Mouse (Mus musculus): Measurements from ENCODE around the gene Upk1a. TPM values are rescaled to one million over a fixed set of nuclear protein-coding genes. Genes with fewer than 3 reads are reported as not detected.

Gene Upk1a
- total and polyA plus RNA-seq, 3 experiments: 0.54 to 1.6 TPM; not detected in 1

- Histone ChIP-seq H3K4me1 (ENCODE audit: control insufficient read depth in 1 of 2, insufficient read depth in 2 of 2, low read length in 2 of 2) (peaks cover 0 to 3% of the 10 kb centered on the region in 2 experiments; a peak in 2 of 4 replicates), H3K36me3 (ENCODE audit: control insufficient read depth in 1 of 2, insufficient read depth in 2 of 2, low read length in 2 of 2) (peaks cover 5 to 14% of the 10 kb centered on the region in 2 experiments), H3K9ac (ENCODE audit: control insufficient read depth, low read depth, low read length, poor library complexity, severe bottlenecking) (no peak overlapping the region), H3K27me3 (ENCODE audit: control insufficient read depth in 1 of 2, insufficient read depth in 2 of 2, low read length in 2 of 2) (no peaks in the 10 kb centered on the region), H3K9me3 (replicated peaks; ENCODE audit: insufficient read depth, low read length) (no peaks in the 10 kb centered on the region), H3K79me2 (ENCODE audit: control insufficient read depth, insufficient read depth, low read length, poor library complexity) (peaks cover 3% of the 10 kb centered on the region), H3K27ac (ENCODE audit: control insufficient read depth, low read depth, low read length) (no peak overlapping the region), H3K4me3 (ENCODE audit: control insufficient read depth in 1 of 2, insufficient read depth in 1 of 2, low read depth in 2 of 2, low read length in 2 of 2) (no peak overlapping the region)
- TF ChIP-seq ZMIZ1 (IDR thresholded peaks at IDR 0.05; ENCODE audit: low read depth, low read length): no peak
- TF ChIP-seq TCF12 (IDR thresholded peaks at IDR 0.05; ENCODE audit: low read depth, low read length): no peak
- peak in 2 of 3 experiments; percentile 8 to 23; a peak in 2 of 6 replicates for TF ChIP-seq CTCF (IDR thresholded peaks at IDR 0.05 in 2 of 3, conservative IDR thresholded peaks at IDR 0.05 in 1 of 3; ENCODE audit: control insufficient read depth in 1 of 3, insufficient read depth in 1 of 3, low read depth in 2 of 3, low read length in 3 of 3, poor library complexity in 1 of 3, severe bottlenecking in 1 of 3)
- no peak for TF ChIP-seq TBP (IDR thresholded peaks at IDR 0.05; ENCODE audit: low read depth, low read length)
- DNase-seq (ENCODE audit: low read depth, low spot score): peak; percentile 28
Observed at GRCm38 (mm10) chr7:30619202-30619601, 6.6 kb upstream of the Upk1a start.

DNA sequence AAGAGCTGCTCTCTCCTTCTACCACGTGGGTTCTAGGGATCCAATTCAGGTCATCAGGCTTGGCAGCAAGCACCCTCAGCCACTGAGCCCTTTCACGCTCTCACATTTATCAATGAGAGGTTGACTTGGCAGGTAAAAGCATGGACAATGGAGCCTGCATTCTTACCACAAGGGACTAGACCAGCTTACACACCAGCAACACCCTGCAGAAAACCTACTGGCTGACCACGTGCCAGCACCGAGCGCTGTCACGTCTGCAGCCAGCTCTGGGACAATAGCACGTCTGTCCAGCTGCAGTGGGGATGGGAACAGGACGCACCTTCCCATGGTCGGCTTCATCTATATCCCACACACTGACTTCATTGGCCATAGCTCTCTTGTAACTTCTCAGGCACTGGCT is 6.0 kb upstream of the Upk1a start:
- Histone ChIP-seq H3K9me3 (replicated peaks; ENCODE audit: insufficient read depth, low read length) (no peaks in the 10 kb centered on the region), H3K36me3 (ENCODE audit: control insufficient read depth in 1 of 2, insufficient read depth in 2 of 2, low read length in 2 of 2) (peaks cover 4 to 12% of the 10 kb centered on the region in 2 experiments), H3K4me1 (ENCODE audit: control insufficient read depth in 1 of 2, insufficient read depth in 2 of 2, low read length in 2 of 2) (peaks cover 0 to 3% of the 10 kb centered on the region in 2 experiments; a peak in 2 of 4 replicates), H3K27ac (ENCODE audit: control insufficient read depth, low read depth, low read length) (no peak overlapping the region), H3K79me2 (ENCODE audit: control insufficient read depth, insufficient read depth, low read length, poor library complexity) (peaks cover 3% of the 10 kb centered on the region; the same call in 1 of the 2 replicates), H3K4me3 (ENCODE audit: control insufficient read depth in 1 of 2, insufficient read depth in 1 of 2, low read depth in 2 of 2, low read length in 2 of 2) (no peak overlapping the region), H3K27me3 (ENCODE audit: control insufficient read depth in 1 of 2, insufficient read depth in 2 of 2, low read length in 2 of 2) (no peaks in the 10 kb centered on the region), H3K9ac (ENCODE audit: control insufficient read depth, low read depth, low read length, poor library complexity, severe bottlenecking) (no peak overlapping the region)
- no peak for TF ChIP-seq CHD1 (IDR thresholded peaks at IDR 0.05; ENCODE audit: low read depth, low read length)
- TF ChIP-seq KAT2A (conservative IDR thresholded peaks at IDR 0.05; ENCODE audit: low read depth, low read length): no peak
- no peak for TF ChIP-seq ZC3H11A (IDR thresholded peaks at IDR 0.05; ENCODE audit: low read depth, low read length)
- no peak for TF ChIP-seq BHLHE40 (IDR thresholded peaks at IDR 0.05; ENCODE audit: borderline replicate concordance, low read depth, low read length)
- no peak for TF ChIP-seq E2F4 (IDR thresholded peaks at IDR 0.05; ENCODE audit: borderline replicate concordance, low read depth, low read length)
- no peak for TF ChIP-seq ELF1 (IDR thresholded peaks at IDR 0.05; ENCODE audit: low read depth, low read length)
- no peak for TF ChIP-seq MYC (IDR thresholded peaks at IDR 0.05; ENCODE audit: low read depth, low read length)
- TF ChIP-seq TAL1 (IDR thresholded peaks at IDR 0.05; ENCODE audit: low read length): no peak
- TF ChIP-seq MYB (IDR thresholded peaks at IDR 0.05; ENCODE audit: low read depth, low read length): no peak
- TF ChIP-seq NELFE (IDR thresholded peaks at IDR 0.05; ENCODE audit: low read depth, low read length): no peak
- no peak for TF ChIP-seq USF1 (IDR thresholded peaks at IDR 0.05; ENCODE audit: low read depth, low read length)
- TF ChIP-seq POLR2A (IDR thresholded peaks at IDR 0.05; ENCODE audit: control insufficient read depth in 1 of 2, insufficient read depth in 1 of 2, low read depth in 1 of 2, low read length in 2 of 2, poor library complexity in 1 of 2): no peak
- TF ChIP-seq EP300 (IDR thresholded peaks at IDR 0.05; ENCODE audit: low read depth in 1 of 2, low read length in 2 of 2): no peak
- no peak for TF ChIP-seq USF2 (IDR thresholded peaks at IDR 0.05; ENCODE audit: borderline replicate concordance in 1 of 2, insufficient read depth in 1 of 2, low read depth in 1 of 2, low read length in 2 of 2)
- no peak for TF ChIP-seq JUND (IDR thresholded peaks at IDR 0.05; ENCODE audit: low read depth, low read length)
- no peak for TF ChIP-seq NRF1 (IDR thresholded peaks at IDR 0.05; ENCODE audit: insufficient read depth, low read depth, low read length, poor library complexity, severe bottlenecking)
- DNase-seq (ENCODE audit: low read depth, low spot score): no peak

All from MEL (cell line).